Mouse (Mus musculus) small intestine, adult 2 months (tissue): ENCODE results near the gene Slc25a42.

Experiments used
- CTCF ChIP-seq: fragments of 200-500 bp; IDR thresholded peaks from 2 replicates; pipeline ENCODE4 v1.5.1; 2012; ENCODE audit warnings: low read depth, mild to moderate bottlenecking, control low read depth, inconsistent platforms, low read length, moderate library complexity, mixed read lengths; ENCODE audit not compliant: insufficient replicate concordance, insufficient read length; ENCODE audit errors: extremely low read depth
- POLR2A ChIP-seq: fragments of 200-500 bp; IDR thresholded peaks from 2 replicates; pipeline ENCODE4 v1.6.1; 2012; ENCODE audit warnings: low read depth, mild to moderate bottlenecking, control low read depth, inconsistent platforms, low read length, moderate library complexity

- TF ChIP-seq POLR2A: no peak
- TF ChIP-seq CTCF: no peak
Measured at GRCm38 (mm10) chr8:70210538-70210937, 1.6 kb downstream of the Slc25a42 start.
